Mouse (Mus musculus) kidney, postnatal 0 days (tissue): ENCODE data around the gene Arid4a. TPM values are rescaled to one million over a fixed set of nuclear protein-coding genes. Genes with fewer than 3 reads are reported as not detected.
A peak's percentile ranks its signal among the peaks of the same experiment; 100 is the strongest.

Experiments
- ATAC-seq: fragments of 200-750 bp; cut with Nextera tagmentation; replicated peaks from 2 replicates; pipeline ENCODE4 v1.8.0; 2017; ENCODE audit warnings: low read depth, moderate number of reproducible peaks, moderate TSS enrichment, moderate library complexity; ENCODE audit not compliant: low FRiP score
- DNase-seq: peaks from one replicate; pipeline ENCODE4 v3.0.0-alpha.2; 2016; ENCODE audit warnings: low spot score
- H3K27ac ChIP-seq: fragments of 300-500 bp; sonication (generic); 2 replicates; pipeline ENCODE4 v1.5.1; 2014; ENCODE audit warnings: mild to moderate bottlenecking
- H3K27me3 ChIP-seq: fragments of 300-500 bp; sonication (generic); 2 replicates; pipeline ENCODE4 v1.6.1; 2014; ENCODE audit warnings: low read length, mixed read lengths; ENCODE audit not compliant: insufficient read depth
- H3K36me3 ChIP-seq: fragments of 300-500 bp; sonication (generic); 2 replicates; pipeline ENCODE4 v1.6.1; 2014; ENCODE audit warnings: low read length, mixed read lengths; ENCODE audit not compliant: insufficient read depth
- H3K4me1 ChIP-seq: fragments of 300-500 bp; sonication (generic); replicated peaks from 2 replicates; pipeline ENCODE4 v1.6.1; 2014; ENCODE audit warnings: antibody characterized with exemption, low read length, mixed read lengths; ENCODE audit not compliant: insufficient read depth
- H3K4me2 ChIP-seq: fragments of 300-500 bp; sonication (generic); 2 replicates; pipeline ENCODE4 v1.6.1; 2014; ENCODE audit warnings: mild to moderate bottlenecking, low read length, moderate library complexity, mixed read lengths
- H3K4me3 ChIP-seq: fragments of 300-500 bp; sonication (generic); replicated peaks from 2 replicates; pipeline ENCODE4 v1.5.1; 2014; ENCODE audit warnings: low read depth, low read length
- H3K9ac ChIP-seq: fragments of 300-500 bp; sonication (generic); 2 replicates; pipeline ENCODE4 v1.6.1; 2014; ENCODE audit warnings: low read depth, low read length
- H3K9me3 ChIP-seq: fragments of 300-500 bp; sonication (generic); replicated peaks from 2 replicates; pipeline ENCODE4 v1.6.1; 2016; ENCODE audit warnings: low read length, inconsistent platforms, mixed read lengths
- CTCF ChIP-seq: IDR thresholded peaks from 2 replicates; pipeline ENCODE4 v1.5.1; 2016; ENCODE audit warnings: antibody characterized with exemption, low read depth, mild to moderate bottlenecking, moderate library complexity
- WGBS: fragments of 180-500 bp; shearing (Covaris S2); extraction: QIAGEN DNeasy Blood & Tissue Kit; methylation state at CpG from one replicate; pipeline ENCODE4 v1.1.7; 2014; 5-methylcytosine and 5-hydroxymethylcytosine counted together
- polyA plus RNA-seq: library from polyadenylated mRNA; unstranded; fragments of >200 nt; fragmentation: Nextera tagmentation; extraction: Ambion mirVana; gene quantifications from 2 replicates; pipeline ENCODE4 v1.2.1, GENCODE M21; 2015

Gene Arid4a
- polyA plus RNA-seq, 1 experiment from 2014 or later, result 32.6 TPM

GRCm38 (mm10) chr12:70997225-70997624, 18.6 kb upstream of the Arid4a start:
- no peak overlapping the region for H3K9ac ChIP-seq
- 90% methylated on average over 5 of the region's 5 CpGs for WGBS
- H3K4me3 ChIP-seq, result no peak overlapping the region
- H3K36me3 ChIP-seq, result 0 out of 2 replicates have a peak, but pooled peaks cover 18% of the 10 kb centered on the region
- no peak for DNase-seq
- H3K27me3 ChIP-seq, result no peaks in the 10 kb centered on the region
- no peak overlapping the region for H3K27ac ChIP-seq
- ATAC-seq, result no peak
- peak; percentile 24; the same call in 1 of the 2 replicates for TF ChIP-seq CTCF
- H3K9me3 ChIP-seq, result no peaks in the 10 kb centered on the region
- H3K4me2 ChIP-seq, result no peak overlapping the region
- no peaks in the 10 kb centered on the region for H3K4me1 ChIP-seq

GRCm38 (mm10) chr12:70999423-70999903, 16.3 kb upstream of the Arid4a start:
- Histone ChIP-seq H3K9me3 (no peaks in the 10 kb centered on the region), H3K4me1 (no peaks in the 10 kb centered on the region), H3K4me3 (no peak overlapping the region), H3K4me2 (peak overlapping the region; percentile 21; the same call in 1 of the 2 replicates), H3K9ac (no peak overlapping the region), H3K27me3 (no peaks in the 10 kb centered on the region), H3K27ac (peak overlapping the region; percentile 51), H3K36me3 (peaks cover 18% of the 10 kb centered on the region; the same call in 1 of the 2 replicates)
- 36% methylated on average over 5 of the region's 5 CpGs for WGBS
- DNase-seq, result peak; percentile 86
- no peak for TF ChIP-seq CTCF
- no peak for ATAC-seq

- no peaks in the 10 kb centered on the region for H3K4me1 ChIP-seq
- H3K27me3 ChIP-seq, result no peaks in the 10 kb centered on the region
- H3K27ac ChIP-seq, result no peak overlapping the region
- no peak overlapping the region for H3K4me2 ChIP-seq
- DNase-seq (no peak), ATAC-seq (no peak)
- 74% methylated on average over 1 of the region's 1 CpGs for WGBS
- no peak for TF ChIP-seq CTCF
- H3K36me3 ChIP-seq, result peaks cover 19% of the 10 kb centered on the region; the same call in 1 of the 2 replicates
- H3K4me3 ChIP-seq, result no peak overlapping the region
- H3K9me3 ChIP-seq, result no peaks in the 10 kb centered on the region
- H3K9ac ChIP-seq, result no peak overlapping the region
These were observed 15.4 kb upstream of the Arid4a start for GRCm38 (mm10) chr12:71000344-71000743.

GRCm38 (mm10) chr12:71001456-71001855, 14.3 kb upstream of the Arid4a start:
- Histone ChIP-seq H3K4me3 (no peak overlapping the region), H3K36me3 (peaks cover 18% of the 10 kb centered on the region; the same call in 1 of the 2 replicates), H3K27ac (peak overlapping the region; percentile 31), H3K27me3 (no peaks in the 10 kb centered on the region), H3K4me2 (no peak overlapping the region), H3K9me3 (no peaks in the 10 kb centered on the region), H3K9ac (no peak overlapping the region), H3K4me1 (no peaks in the 10 kb centered on the region)
- DNase-seq (peak; percentile 14), ATAC-seq (no peak)
- no peak for TF ChIP-seq CTCF
- whole genome bisulfite sequencing, result 72% methylated on average over 6 of the region's 6 CpGs

- H3K27ac ChIP-seq, result no peak overlapping the region
- no peak for ATAC-seq
- TF ChIP-seq CTCF, result no peak
- no peaks in the 10 kb centered on the region for H3K9me3 ChIP-seq
- H3K27me3 ChIP-seq, result no peaks in the 10 kb centered on the region
- H3K4me1 ChIP-seq, result no peaks in the 10 kb centered on the region
- no peak overlapping the region for H3K4me3 ChIP-seq
- H3K4me2 ChIP-seq, result no peak overlapping the region
- H3K9ac ChIP-seq, result no peak overlapping the region
- no peak for DNase-seq
- WGBS, result 87% methylated on average over 5 of the region's 6 CpGs
- peaks cover 26% of the 10 kb centered on the region; the same call in 1 of the 2 replicates for H3K36me3 ChIP-seq
These were observed 11.9 kb upstream of the Arid4a start for GRCm38 (mm10) chr12:71003760-71004426.

- no peak overlapping the region for H3K9ac ChIP-seq
- no peaks in the 10 kb centered on the region for H3K27me3 ChIP-seq
- no peak overlapping the region for H3K4me2 ChIP-seq
- H3K27ac ChIP-seq, result no peak overlapping the region
- H3K36me3 ChIP-seq, result peaks cover 37% of the 10 kb centered on the region; the same call in 1 of the 2 replicates
- H3K9me3 ChIP-seq, result no peaks in the 10 kb centered on the region
- TF ChIP-seq CTCF, result no peak
- 94% methylated on average over 6 of the region's 6 CpGs for WGBS
- ATAC-seq (no peak), DNase-seq (no peak)
- no peak overlapping the region for H3K4me3 ChIP-seq
- H3K4me1 ChIP-seq, result no peaks in the 10 kb centered on the region
These were observed 9.6 kb upstream of the Arid4a start for GRCm38 (mm10) chr12:71006141-71006540.

GRCm38 (mm10) chr12:71006901-71007300, 8.9 kb upstream of the Arid4a start:
- no peak overlapping the region for H3K4me2 ChIP-seq
- TF ChIP-seq CTCF, result no peak
- H3K27ac ChIP-seq, result no peak overlapping the region
- H3K9me3 ChIP-seq, result no peaks in the 10 kb centered on the region
- peaks cover 37% of the 10 kb centered on the region; the same call in 1 of the 2 replicates for H3K36me3 ChIP-seq
- no peak overlapping the region for H3K9ac ChIP-seq
- H3K27me3 ChIP-seq, result no peaks in the 10 kb centered on the region
- whole genome bisulfite sequencing, result 75% methylated on average over 7 of the region's 7 CpGs
- no peak overlapping the region for H3K4me3 ChIP-seq
- no peak for DNase-seq
- ATAC-seq, result no peak
- H3K4me1 ChIP-seq, result no peaks in the 10 kb centered on the region
